Mouse (Mus musculus) bone marrow, adult 2 months (tissue): Measurements from ENCODE around the gene Slc41a1.
"Not testable (repeated sequence)": the region's sequence is repeated elsewhere in the genome, so short reads cannot be mapped to it uniquely, and the experiment has no call there.

Experiments used
- CTCF ChIP-seq: fragments of 200-500 bp; IDR thresholded peaks from 2 replicates; pipeline ENCODE4 v1.5.1; 2011; ENCODE audit warnings: low read length, control low read depth; ENCODE audit not compliant: control insufficient read depth, insufficient read depth
- POLR2A ChIP-seq: fragments of 200-500 bp; IDR thresholded peaks from 2 replicates; pipeline ENCODE4 v1.6.1; 2011; ENCODE audit warnings: low read depth, mild to moderate bottlenecking, control low read depth, low read length, borderline replicate concordance; ENCODE audit not compliant: control insufficient read depth

GRCm38 (mm10) chr1:131820353-131820752, 6.9 kb upstream of the Slc41a1 start:
- not testable (repeated sequence) for TF ChIP-seq CTCF, POLR2A
